Mouse (Mus musculus) myocyte (in vitro differentiated cells): ENCODE data around the gene Dock11.

Source experiments
- E2F4 ChIP-seq: IDR thresholded peaks from one replicate; pipeline ENCODE4 v1.6.1; 2011; ENCODE audit warnings: mild to moderate bottlenecking, control low read depth, moderate library complexity; ENCODE audit not compliant: insufficient read depth
- MAX ChIP-seq: IDR thresholded peaks from one replicate; pipeline ENCODE4 v1.6.1; 2011; ENCODE audit warnings: low read depth, mild to moderate bottlenecking, control low read depth
- MYOD1 ChIP-seq, 3 experiments: IDR thresholded peaks; one replicate each; pipeline ENCODE4 v1.6.1; 2011; ENCODE audit warnings: control low read depth in 2 of 3, low read depth in 2 of 3, mild to moderate bottlenecking in 2 of 3, moderate library complexity in 1 of 3; ENCODE audit not compliant: insufficient read length in 2 of 3, control insufficient read depth in 1 of 3
- MYOG ChIP-seq, 3 experiments: IDR thresholded peaks; one replicate each; pipeline ENCODE4 v1.6.1; 2011; ENCODE audit warnings: control low read depth in 2 of 3, low read depth in 2 of 3, mild to moderate bottlenecking in 2 of 3; ENCODE audit not compliant: insufficient read length in 2 of 3, control insufficient read depth in 1 of 3, insufficient read depth in 1 of 3
- POLR2A ChIP-seq: IDR thresholded peaks from one replicate; pipeline ENCODE4 v1.6.1; 2011; ENCODE audit warnings: low read depth, mild to moderate bottlenecking, control low read depth, moderate library complexity; ENCODE audit not compliant: insufficient read length
- POLR2AphosphoS2 ChIP-seq: IDR thresholded peaks from one replicate; pipeline ENCODE4 v1.6.1; 2011; ENCODE audit warnings: low read depth, control low read depth; ENCODE audit not compliant: insufficient read length
- REST ChIP-seq: IDR thresholded peaks from one replicate; pipeline ENCODE4 v1.6.1; 2011; ENCODE audit warnings: mild to moderate bottlenecking, control low read depth, moderate library complexity; ENCODE audit not compliant: insufficient read depth, insufficient read length
- TCF12 ChIP-seq: IDR thresholded peaks from one replicate; pipeline ENCODE4 v1.6.1; 2011; ENCODE audit warnings: mild to moderate bottlenecking, control low read depth; ENCODE audit not compliant: poor library complexity, insufficient read depth, severe bottlenecking

DNA sequence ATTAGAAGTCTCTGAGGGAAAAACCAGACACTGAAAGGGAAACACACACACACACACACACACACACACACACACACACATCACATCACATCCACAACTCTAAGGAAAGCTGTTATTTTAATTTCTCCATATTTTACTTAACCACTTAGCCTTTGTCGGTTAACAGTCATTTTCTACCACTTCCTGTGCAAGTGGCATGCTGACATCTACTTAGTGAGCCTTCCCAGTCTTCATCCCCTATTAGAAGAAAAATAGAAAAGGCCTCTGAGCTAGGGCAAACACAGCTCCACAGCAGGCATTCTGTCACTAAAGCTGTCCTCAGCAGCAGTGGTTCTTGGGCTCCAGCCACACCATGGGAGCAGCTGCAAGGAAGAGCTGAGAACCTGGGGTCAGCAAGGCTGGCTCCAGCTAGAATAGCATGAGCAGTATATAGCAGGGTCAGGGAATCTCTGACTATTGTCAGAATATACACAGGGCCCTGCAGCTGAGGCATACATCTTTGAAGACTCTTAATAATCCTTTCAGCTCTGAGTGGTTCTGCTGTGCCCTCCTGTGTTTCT, 36.2 kb downstream of the Dock11 start:
- TF ChIP-seq E2F4: no peak
- TF ChIP-seq TCF12: peak; percentile 5
- peak in 2 of 3 experiments; percentile 48 to 61 for TF ChIP-seq MYOD1 (IDR thresholded peaks at IDR 0.05; ENCODE audit: control insufficient read depth in 1 of 3, insufficient read length in 2 of 3, low read depth in 2 of 3)
- no peak for TF ChIP-seq POLR2A
- TF ChIP-seq MAX: no peak
- TF ChIP-seq POLR2AphosphoS2: no peak
- peak; percentile 40 to 84 (median 65) for TF ChIP-seq MYOG (IDR thresholded peaks at IDR 0.05; ENCODE audit: control insufficient read depth in 1 of 3, insufficient read depth in 1 of 3, insufficient read length in 2 of 3, low read depth in 2 of 3)
- no peak for TF ChIP-seq REST
